Mouse (Mus musculus): ENCODE data around the gene Sipa1l3.

- TF ChIP-seq CTCF (IDR thresholded peaks at IDR 0.05; ENCODE audit: control insufficient read depth, insufficient read depth, insufficient replicate concordance, low read depth, low read length) (no peak), POLR2A (IDR thresholded peaks at IDR 0.05; ENCODE audit: control insufficient read depth, low read depth, low read length) (no peak)
Observed at GRCm38 (mm10) chr7:29421909-29422244, 96.6 kb downstream of the Sipa1l3 start.

Measured in testis, adult 2 months (tissue).